Mouse (Mus musculus): ENCODE data around the gene Cuedc1. TPM values are rescaled to one million over a fixed set of nuclear protein-coding genes. Genes with fewer than 3 reads are reported as not detected.

The Cuedc1 gene
- total and polyA plus RNA-seq, 2 experiments from 2014 or later, result 17.0 to 19.2 TPM

- WGBS, result 58% methylated on average over 5 of the region's 5 CpGs
- Histone ChIP-seq H3K36me3 (replicated peaks; ENCODE audit: control insufficient read depth, insufficient read depth, low read length) (peaks cover 25% of the 10 kb centered on the region), H3K4me1 (ENCODE audit: control insufficient read depth, insufficient read depth) (peaks cover 30% of the 10 kb centered on the region), H3K4me2 (ENCODE audit: low read depth, low read length) (peak overlapping the region; percentile 93), H3K4me3 (ENCODE audit: low read depth, low read length) (no peak overlapping the region), H3K27ac (ENCODE audit: low read depth) (no peak overlapping the region), H3K27me3 (ENCODE audit: control insufficient read depth, insufficient read depth, low read length) (no peaks in the 10 kb centered on the region), H3K9me3 (replicated peaks; ENCODE audit: control insufficient read depth, low read length) (no peaks in the 10 kb centered on the region), H3K9ac (replicated peaks; ENCODE audit: low read depth, low read length) (no peak overlapping the region)
- no peak for TF ChIP-seq EP300 (IDR thresholded peaks at IDR 0.05; ENCODE audit: low read depth)
- no peak for TF ChIP-seq CTCF (IDR thresholded peaks at IDR 0.05; ENCODE audit: low read depth)
- ATAC-seq (ENCODE audit: insufficient read depth, low read depth) (no peak), DNase-seq (ENCODE audit: low spot score) (no peak)
Observed at GRCm38 (mm10) chr11:88071113-88071512, 26.7 kb upstream of the Cuedc1 start.

GRCm38 (mm10) chr11:88073343-88073875, 24.4 kb upstream of the Cuedc1 start:
- no peak overlapping the region for H3K4me2 ChIP-seq (ENCODE audit: low read depth, low read length)
- ATAC-seq (ENCODE audit: insufficient read depth, low read depth), result no peak
- H3K36me3 ChIP-seq (replicated peaks; ENCODE audit: control insufficient read depth, insufficient read depth, low read length), result peaks cover 46% of the 10 kb centered on the region
- no peak overlapping the region for H3K9ac ChIP-seq (replicated peaks; ENCODE audit: low read depth, low read length)
- peaks cover 30% of the 10 kb centered on the region for H3K4me1 ChIP-seq (ENCODE audit: control insufficient read depth, insufficient read depth)
- H3K27me3 ChIP-seq (ENCODE audit: control insufficient read depth, insufficient read depth, low read length), result no peaks in the 10 kb centered on the region
- no peak overlapping the region for H3K27ac ChIP-seq (ENCODE audit: low read depth)
- DNase-seq (ENCODE audit: low spot score), result no peak
- H3K9me3 ChIP-seq (replicated peaks; ENCODE audit: control insufficient read depth, low read length), result no peaks in the 10 kb centered on the region
- 59% methylated on average over 14 of the region's 14 CpGs for WGBS
- H3K4me3 ChIP-seq (ENCODE audit: low read depth, low read length), result no peak overlapping the region
- TF ChIP-seq CTCF (IDR thresholded peaks at IDR 0.05; ENCODE audit: low read depth), result no peak
- no peak for TF ChIP-seq EP300 (IDR thresholded peaks at IDR 0.05; ENCODE audit: low read depth)

GRCm38 (mm10) chr11:88075701-88076100, 22.2 kb upstream of the Cuedc1 start:
- H3K27ac ChIP-seq (ENCODE audit: low read depth), result no peak overlapping the region
- TF ChIP-seq CTCF (IDR thresholded peaks at IDR 0.05; ENCODE audit: low read depth) (no peak), EP300 (IDR thresholded peaks at IDR 0.05; ENCODE audit: low read depth) (no peak)
- H3K27me3 ChIP-seq (ENCODE audit: control insufficient read depth, insufficient read depth, low read length), result no peaks in the 10 kb centered on the region
- H3K36me3 ChIP-seq (replicated peaks; ENCODE audit: control insufficient read depth, insufficient read depth, low read length), result peaks cover 69% of the 10 kb centered on the region
- H3K4me2 ChIP-seq (ENCODE audit: low read depth, low read length), result no peak overlapping the region
- ATAC-seq (ENCODE audit: insufficient read depth, low read depth) (no peak), DNase-seq (ENCODE audit: low spot score) (no peak)
- peaks cover 21% of the 10 kb centered on the region for H3K4me1 ChIP-seq (ENCODE audit: control insufficient read depth, insufficient read depth)
- no peak overlapping the region for H3K4me3 ChIP-seq (ENCODE audit: low read depth, low read length)
- H3K9ac ChIP-seq (replicated peaks; ENCODE audit: low read depth, low read length), result no peak overlapping the region
- no peaks in the 10 kb centered on the region for H3K9me3 ChIP-seq (replicated peaks; ENCODE audit: control insufficient read depth, low read length)
- WGBS, result 61% methylated on average over 1 of the region's 1 CpGs

GRCm38 (mm10) chr11:88076394-88076793, 21.5 kb upstream of the Cuedc1 start:
- ATAC-seq (ENCODE audit: insufficient read depth, low read depth) (no peak), DNase-seq (ENCODE audit: low spot score) (no peak)
- no peaks in the 10 kb centered on the region for H3K27me3 ChIP-seq (ENCODE audit: control insufficient read depth, insufficient read depth, low read length)
- WGBS, result 31% methylated on average over 1 of the region's 1 CpGs
- no peak overlapping the region for H3K4me2 ChIP-seq (ENCODE audit: low read depth, low read length)
- peaks cover 14% of the 10 kb centered on the region for H3K4me1 ChIP-seq (ENCODE audit: control insufficient read depth, insufficient read depth)
- H3K9me3 ChIP-seq (replicated peaks; ENCODE audit: control insufficient read depth, low read length), result no peaks in the 10 kb centered on the region
- no peak overlapping the region for H3K27ac ChIP-seq (ENCODE audit: low read depth)
- H3K4me3 ChIP-seq (ENCODE audit: low read depth, low read length), result no peak overlapping the region
- no peak for TF ChIP-seq CTCF (IDR thresholded peaks at IDR 0.05; ENCODE audit: low read depth)
- H3K9ac ChIP-seq (replicated peaks; ENCODE audit: low read depth, low read length), result no peak overlapping the region
- peaks cover 76% of the 10 kb centered on the region for H3K36me3 ChIP-seq (replicated peaks; ENCODE audit: control insufficient read depth, insufficient read depth, low read length)

GRCm38 (mm10) chr11:88083699-88084098, 14.2 kb upstream of the Cuedc1 start:
- Histone ChIP-seq H3K4me1 (ENCODE audit: control insufficient read depth, insufficient read depth) (peaks cover 6% of the 10 kb centered on the region), H3K27ac (ENCODE audit: low read depth) (no peak overlapping the region), H3K9me3 (replicated peaks; ENCODE audit: control insufficient read depth, low read length) (no peaks in the 10 kb centered on the region), H3K36me3 (replicated peaks; ENCODE audit: control insufficient read depth, insufficient read depth, low read length) (peaks cover 51% of the 10 kb centered on the region), H3K4me2 (ENCODE audit: low read depth, low read length) (no peak overlapping the region), H3K27me3 (ENCODE audit: control insufficient read depth, insufficient read depth, low read length) (no peaks in the 10 kb centered on the region), H3K4me3 (ENCODE audit: low read depth, low read length) (no peak overlapping the region), H3K9ac (replicated peaks; ENCODE audit: low read depth, low read length) (no peak overlapping the region)
- WGBS, result 52% methylated on average over 6 of the region's 6 CpGs
- DNase-seq (ENCODE audit: low spot score) (no peak), ATAC-seq (ENCODE audit: insufficient read depth, low read depth) (no peak)
- no peak for TF ChIP-seq CTCF (IDR thresholded peaks at IDR 0.05; ENCODE audit: low read depth)
- no peak for TF ChIP-seq EP300 (IDR thresholded peaks at IDR 0.05; ENCODE audit: low read depth)
